Mouse (Mus musculus) hindbrain, postnatal 0 days (tissue): ENCODE results near the gene Ly6g5b. TPM values are rescaled to one million over a fixed set of nuclear protein-coding genes. Genes with fewer than 3 reads are reported as not detected.

Experiments used
- ATAC-seq: fragments of 200-750 bp; cut with Nextera tagmentation; 2 replicates; pipeline ENCODE4 v1.8.0; 2017; ENCODE audit warnings: mild to moderate bottlenecking, moderate TSS enrichment, moderate library complexity
- DNase-seq: peaks from one replicate; pipeline ENCODE4 v3.0.0-alpha.2; 2015; ENCODE audit warnings: low spot score
- H3K27ac ChIP-seq: fragments of 300-500 bp; sonication (generic); 2 replicates; pipeline ENCODE4 v1.5.1; 2014; ENCODE audit warnings: mild to moderate bottlenecking
- H3K27me3 ChIP-seq: fragments of 300-500 bp; sonication (generic); 2 replicates; pipeline ENCODE4 v1.6.1; 2014; ENCODE audit warnings: low read length, mixed read lengths; ENCODE audit not compliant: insufficient read depth
- H3K36me3 ChIP-seq: fragments of 300-500 bp; sonication (generic); 2 replicates; pipeline ENCODE4 v1.6.1; 2014; ENCODE audit warnings: low read length, mixed read lengths; ENCODE audit not compliant: insufficient read depth
- H3K4me1 ChIP-seq: fragments of 300-500 bp; sonication (generic); 2 replicates; pipeline ENCODE4 v1.6.1; 2014; ENCODE audit warnings: antibody characterized with exemption, low read length, mixed read lengths; ENCODE audit not compliant: insufficient read depth
- H3K4me2 ChIP-seq: fragments of 300-500 bp; sonication (generic); 2 replicates; pipeline ENCODE4 v1.6.1; 2014; ENCODE audit warnings: low read depth, mild to moderate bottlenecking, low read length, moderate library complexity, mixed read lengths
- H3K4me3 ChIP-seq: fragments of 300-500 bp; sonication (generic); 2 replicates; pipeline ENCODE4 v1.5.1; 2014; ENCODE audit warnings: low read length
- H3K9ac ChIP-seq: fragments of 300-500 bp; sonication (generic); replicated peaks from 2 replicates; pipeline ENCODE4 v1.6.1; 2014; ENCODE audit warnings: mild to moderate bottlenecking, low read length, moderate library complexity, mixed read lengths
- H3K9me3 ChIP-seq: fragments of 300-500 bp; sonication (generic); 2 replicates; pipeline ENCODE4 v1.6.1; 2016; ENCODE audit warnings: low read length, mixed read lengths
- CTCF ChIP-seq: IDR thresholded peaks from 2 replicates; pipeline ENCODE4 v1.5.1; 2016; ENCODE audit warnings: antibody characterized with exemption, control low read depth, low read depth
- WGBS: fragments of 180-500 bp; shearing (Covaris S2); extraction: QIAGEN DNeasy Blood & Tissue Kit; methylation state at CpG from one replicate; pipeline ENCODE4 v1.1.7; 2014; 5-methylcytosine and 5-hydroxymethylcytosine counted together
- polyA plus RNA-seq: library from polyadenylated mRNA; unstranded; fragments of >200 nt; fragmentation: Nextera tagmentation; extraction: Ambion mirVana; gene quantifications from 2 replicates; pipeline ENCODE4 v1.2.1, GENCODE M21; 2015
- total RNA-seq: library from RNA; depleted of rRNA; stranded (reverse); fragments of >200 nt; gene quantifications from 2 replicates; pipeline ENCODE4 v1.2.3, GENCODE M21; 2014

Gene Ly6g5b
- total and polyA plus RNA-seq, 2 experiments from 2014 or later: 1.2 to 1.7 TPM

DNA sequence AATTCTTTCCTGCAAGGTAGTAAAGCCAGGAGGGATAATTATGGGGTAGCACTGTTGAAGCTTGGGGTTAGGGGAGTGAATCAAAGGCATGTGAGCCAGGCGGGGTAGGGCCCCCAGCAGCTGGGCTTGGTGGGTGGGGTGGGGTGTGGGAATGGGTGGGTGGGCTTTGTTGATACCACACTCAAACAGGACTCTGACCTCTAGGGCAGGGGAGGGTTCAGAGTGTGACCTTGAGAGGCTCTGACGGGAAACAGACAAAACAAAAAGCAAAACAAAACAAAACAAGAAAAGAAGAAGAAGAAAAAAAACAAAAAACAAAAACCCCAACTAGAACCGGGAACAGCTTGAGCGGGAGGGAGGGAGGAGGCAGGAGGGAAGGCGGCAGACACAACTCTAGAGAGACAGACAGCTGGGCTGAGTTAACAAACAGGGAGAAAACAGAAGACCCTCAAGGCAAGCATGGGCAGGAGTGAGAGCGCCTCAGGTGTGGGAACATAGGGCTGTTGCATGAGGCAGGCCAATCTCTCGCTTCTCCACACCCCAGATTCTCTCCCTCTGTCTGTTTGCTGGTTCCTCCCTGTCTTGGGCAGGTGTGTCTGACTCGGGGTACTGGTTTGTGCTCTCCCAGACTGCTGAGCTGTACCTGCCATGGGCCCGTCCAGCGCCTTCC lies 38.6 kb downstream of the Ly6g5b start, which contains the start of gene Ly6g6e:
Gene Ly6g6e (plus strand): TSS at position 396 of the 670 bp plus-strand sequence.
- ATAC-seq: no peak
- H3K4me3 ChIP-seq: peak within 1 kb of the TSS; percentile 20

DNA sequence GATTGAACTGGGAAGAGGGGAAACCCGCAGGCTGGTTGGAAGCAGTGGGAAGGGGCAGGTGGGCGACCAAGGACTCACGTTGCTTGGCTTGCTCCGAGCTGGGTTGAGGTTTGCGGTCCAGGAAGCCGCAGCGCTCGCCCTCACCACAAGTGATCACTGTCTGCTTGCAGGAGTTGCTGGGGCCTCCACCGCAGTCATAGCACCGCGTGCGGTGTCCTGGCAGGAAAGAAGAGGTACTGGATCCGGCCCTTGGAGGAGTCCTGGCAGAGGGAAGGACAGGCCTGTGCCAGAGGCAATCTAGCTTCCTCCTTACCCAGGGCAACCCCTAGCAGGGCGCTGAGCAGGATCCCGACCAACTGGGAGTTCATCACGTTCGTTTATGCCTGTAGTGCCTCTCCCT lies 41.1 kb downstream of the Ly6g5b start:
- no peak for TF ChIP-seq CTCF
- WGBS: 42% methylated on average over 17 of the region's 17 CpGs
- DNase-seq: no peak
- Histone ChIP-seq H3K9ac (no peak overlapping the region), H3K4me3 (no peak overlapping the region), H3K4me2 (no peak overlapping the region), H3K9me3 (no peaks in the 10 kb centered on the region), H3K4me1 (no peaks in the 10 kb centered on the region), H3K27ac (no peak overlapping the region), H3K27me3 (no peaks in the 10 kb centered on the region), H3K36me3 (no peaks in the 10 kb centered on the region)
- ATAC-seq: no peak

More for the DNA sequence above, 38.6 kb downstream of the Ly6g5b start, which contains the start of gene Ly6g6e:
- H3K4me2 ChIP-seq: peak within 1 kb of the TSS; percentile 49
- no peak for TF ChIP-seq CTCF
- H3K27me3 ChIP-seq: no peaks in the 10 kb centered on the region
- WGBS: 47% methylated on average over 10 of the region's 10 CpGs
- no peak for DNase-seq
- no peak within 1 kb of the TSS; the same call in 1 of the 2 replicates for H3K9ac ChIP-seq
- no peak within 1 kb of the TSS for H3K27ac ChIP-seq
- no peaks in the 10 kb centered on the region for H3K9me3 ChIP-seq
- H3K36me3 ChIP-seq: no peaks in the 10 kb centered on the region
- no peaks in the 10 kb centered on the region for H3K4me1 ChIP-seq

DNA sequence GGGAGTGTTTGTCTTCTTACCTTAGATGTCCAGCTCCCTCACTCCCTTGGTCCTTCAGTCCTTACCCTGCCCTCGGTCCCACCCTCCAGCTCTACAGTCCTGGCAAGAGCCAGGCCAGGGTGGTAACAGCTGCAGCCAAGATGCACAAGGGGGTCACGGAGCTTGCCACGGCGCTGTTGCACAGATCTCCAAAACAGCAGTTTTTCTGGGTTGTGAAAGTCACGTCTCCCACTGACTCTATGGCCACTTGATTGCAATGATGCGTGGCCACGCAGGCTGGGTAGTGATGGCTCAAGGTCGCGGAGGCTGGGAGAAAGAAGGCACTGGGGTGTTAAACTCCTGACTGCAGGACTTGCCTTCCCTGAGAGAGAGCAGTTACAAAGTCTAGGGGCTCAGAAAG lies 43.8 kb downstream of the Ly6g5b start:
- Histone ChIP-seq H3K9ac (no peak overlapping the region), H3K4me3 (no peak overlapping the region), H3K9me3 (no peaks in the 10 kb centered on the region), H3K4me2 (no peak overlapping the region), H3K27me3 (no peaks in the 10 kb centered on the region), H3K27ac (no peak overlapping the region), H3K36me3 (no peaks in the 10 kb centered on the region), H3K4me1 (no peaks in the 10 kb centered on the region)
- ATAC-seq (no peak), DNase-seq (no peak)
- no peak for TF ChIP-seq CTCF
- 74% methylated on average over 9 of the region's 9 CpGs for WGBS

DNA sequence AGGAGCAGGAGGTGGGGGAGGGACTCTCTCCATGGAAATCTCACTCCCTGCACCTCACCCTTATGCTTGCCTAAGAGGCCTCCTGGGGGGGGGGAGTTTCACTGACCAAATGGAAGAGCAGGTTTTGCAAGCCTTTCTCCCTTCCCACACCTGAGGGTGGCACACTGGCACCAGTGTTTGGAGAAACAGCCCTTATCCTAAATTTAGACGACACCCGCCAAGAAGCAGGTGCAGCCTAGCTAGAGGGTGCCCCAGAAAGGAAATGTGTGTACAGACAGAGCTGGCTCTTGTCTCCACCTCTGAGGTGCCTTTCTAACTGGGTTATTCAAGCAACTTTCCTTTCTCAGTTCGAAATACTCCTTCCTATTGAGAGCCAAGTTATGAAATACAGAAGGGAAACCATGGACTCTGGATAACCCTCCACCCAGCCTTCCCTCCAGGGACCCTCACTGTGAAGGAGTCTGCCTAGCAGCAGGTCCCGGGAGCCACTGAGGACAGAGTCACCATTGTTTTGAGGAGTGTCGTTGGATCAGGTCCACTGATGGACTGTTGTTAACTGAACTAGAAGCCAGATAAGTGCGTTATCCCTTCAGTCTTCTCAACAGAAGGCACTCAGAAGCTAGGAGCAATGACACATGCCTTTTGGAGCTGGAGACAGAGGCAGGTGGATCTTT lies 44.5 kb downstream of the Ly6g5b start:
- Histone ChIP-seq H3K9ac (no peak overlapping the region), H3K4me1 (no peaks in the 10 kb centered on the region), H3K4me2 (no peak overlapping the region), H3K27me3 (no peaks in the 10 kb centered on the region), H3K36me3 (no peaks in the 10 kb centered on the region), H3K9me3 (no peaks in the 10 kb centered on the region), H3K27ac (no peak overlapping the region), H3K4me3 (no peak overlapping the region)
- 47% methylated on average over 6 of the region's 6 CpGs for WGBS
- no peak for TF ChIP-seq CTCF
- DNase-seq: no peak
- ATAC-seq: no peak

DNA sequence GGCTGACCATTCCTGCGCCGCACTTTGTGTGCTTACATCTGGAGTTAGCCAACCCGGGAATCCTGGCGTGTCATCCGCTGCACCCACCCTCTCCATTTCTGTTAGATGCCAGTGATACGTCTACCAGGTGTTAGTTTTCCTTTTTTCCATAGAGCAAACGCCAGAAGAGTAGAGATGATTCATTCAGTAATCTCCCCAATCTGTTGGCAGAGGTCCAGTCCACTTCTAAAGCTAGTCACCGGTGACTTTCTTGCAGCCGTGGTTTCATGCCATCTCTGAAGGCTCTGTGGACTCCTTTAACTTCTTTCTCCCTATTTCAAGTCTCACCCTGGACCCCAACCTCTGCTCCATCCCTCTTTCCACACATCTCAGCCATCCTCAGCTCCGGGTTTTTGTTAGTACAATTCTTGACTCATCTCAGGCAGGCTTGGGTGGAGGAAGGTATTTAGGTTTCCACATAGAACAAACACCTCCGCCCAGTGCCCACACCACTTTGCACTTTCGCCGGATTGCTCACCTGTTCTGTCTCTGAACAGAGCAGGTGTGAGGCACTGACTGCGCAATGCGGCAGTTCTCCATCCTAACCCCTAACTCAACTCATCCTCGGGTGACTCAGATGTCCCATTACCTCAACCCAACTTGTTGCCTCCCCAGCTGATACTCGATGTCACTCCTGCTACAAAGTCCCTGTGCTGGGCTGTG lies 46.9 kb downstream of the Ly6g5b start:
- Histone ChIP-seq H3K27me3 (peaks cover 12% of the 10 kb centered on the region), H3K27ac (no peak overlapping the region), H3K9me3 (no peaks in the 10 kb centered on the region), H3K4me2 (no peak overlapping the region), H3K4me3 (no peak overlapping the region), H3K4me1 (0 out of 2 replicates have a peak, but pooled peaks cover 6% of the 10 kb centered on the region), H3K36me3 (no peaks in the 10 kb centered on the region), H3K9ac (no peak overlapping the region)
- no peak for DNase-seq
- WGBS: 87% methylated on average over 17 of the region's 17 CpGs
- ATAC-seq: no peak
- TF ChIP-seq CTCF: no peak

DNA sequence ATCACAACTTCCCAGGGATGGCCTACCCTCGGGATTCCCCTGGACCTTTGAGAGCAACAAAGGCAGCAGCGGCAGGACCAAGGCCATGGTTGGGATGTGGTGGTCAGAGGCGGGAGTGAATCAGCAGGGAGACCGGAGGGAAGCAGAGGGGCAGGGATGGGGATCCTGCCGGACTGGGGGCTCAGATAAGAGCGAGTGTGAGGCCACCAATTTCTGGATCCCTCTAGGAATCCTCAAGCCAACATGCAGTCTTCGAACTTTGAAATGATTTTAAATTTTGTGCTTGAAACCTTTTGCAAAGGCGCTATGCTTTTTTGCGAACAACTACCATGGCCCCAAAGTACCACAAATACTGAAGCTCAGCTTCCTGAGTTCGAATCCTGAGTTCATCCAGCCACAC lies 49.1 kb downstream of the Ly6g5b start, which contains the start of gene Mpig6b:
Gene Mpig6b (minus strand): TSS at position 101 of the 400 bp plus-strand sequence.
- Histone ChIP-seq H3K4me2 (peak within 1 kb of the TSS; percentile 54), H3K4me3 (peak within 1 kb of the TSS; percentile 21), H3K36me3 (no peaks in the 10 kb centered on the region; the same call in 1 of the 2 replicates), H3K9me3 (no peaks in the 10 kb centered on the region), H3K27me3 (peaks cover 12% of the 10 kb centered on the region), H3K4me1 (0 out of 2 replicates have a peak, but pooled peaks cover 6% of the 10 kb centered on the region), H3K9ac (peak within 1 kb of the TSS; percentile 33; the same call in 1 of the 2 replicates), H3K27ac (no peak within 1 kb of the TSS)
- ATAC-seq (no peak), DNase-seq (no peak)
- 56% methylated on average over 10 of the region's 10 CpGs for WGBS
- no peak for TF ChIP-seq CTCF
